Mouse (Mus musculus) embryo, embryonic 10.5 days (tissue): Measurements from ENCODE around the gene Bpifa6.
"Not testable (repeated sequence)": the region's sequence is repeated elsewhere in the genome, so short reads cannot be mapped to it uniquely, and the experiment has no call there.

ENCODE experiments used
- DNase-seq: peaks from one replicate; pipeline ENCODE4 v3.0.0-alpha.2; 2015; ENCODE audit warnings: low spot score

Gene Bpifa6

GRCm38 (mm10) chr2:153974582-153974981 is at the start of gene Bpifa6:
Bpifa6 (plus strand) TSS chr2:153974945.
- DNase-seq, result no peak

GRCm38 (mm10) chr2:153929871-153930413 is 44.8 kb upstream of the Bpifa6 start:
- DNase-seq, result peak; percentile 73

GRCm38 (mm10) chr2:153931125-153931524 is 43.6 kb upstream of the Bpifa6 start:
- DNase-seq, result peak; percentile 3

GRCm38 (mm10) chr2:153933311-153933710 is 41.4 kb upstream of the Bpifa6 start:
- DNase-seq, result no peak

- no peak for DNase-seq
These were observed 39.4 kb upstream of the Bpifa6 start for GRCm38 (mm10) chr2:153935348-153935747.

- DNase-seq, result no peak
These were observed 36.9 kb upstream of the Bpifa6 start, which contains the start of gene Bpifb4 for GRCm38 (mm10) chr2:153937843-153938242. Bpifb4 (plus strand) TSS chr2:153938212.

- DNase-seq, result peak; percentile 77
These were observed 31.2 kb upstream of the Bpifa6 start for GRCm38 (mm10) chr2:153943537-153943936.

- DNase-seq, result no peak
These were observed 30.2 kb upstream of the Bpifa6 start for GRCm38 (mm10) chr2:153944567-153944966.

- DNase-seq, result peak; percentile 87
These were observed 21.8 kb upstream of the Bpifa6 start for GRCm38 (mm10) chr2:153952897-153953296.

- peak; percentile 87 for DNase-seq
These were observed 20.9 kb upstream of the Bpifa6 start for GRCm38 (mm10) chr2:153953836-153954235.

GRCm38 (mm10) chr2:153962821-153963331 is 11.9 kb upstream of the Bpifa6 start:
- DNase-seq, result no peak

- no peak for DNase-seq
These were observed 11.4 kb upstream of the Bpifa6 start for GRCm38 (mm10) chr2:153963334-153963733.

GRCm38 (mm10) chr2:153970221-153970620 is 4.5 kb upstream of the Bpifa6 start:
- peak; percentile 7 for DNase-seq

- peak; percentile 89 for DNase-seq
These were observed 21.0 kb downstream of the Bpifa6 start for GRCm38 (mm10) chr2:153995770-153996169.

- DNase-seq, result no peak
These were observed 25.8 kb downstream of the Bpifa6 start for GRCm38 (mm10) chr2:154000501-154000900.

GRCm38 (mm10) chr2:154001056-154001455 is 26.3 kb downstream of the Bpifa6 start:
- no peak for DNase-seq

GRCm38 (mm10) chr2:154004456-154004855 is 29.7 kb downstream of the Bpifa6 start:
- DNase-seq, result no peak

GRCm38 (mm10) chr2:154005094-154005493 is 30.3 kb downstream of the Bpifa6 start:
- DNase-seq, result no peak

- no peak for DNase-seq
These were observed 31.0 kb downstream of the Bpifa6 start for GRCm38 (mm10) chr2:154005734-154006133.

GRCm38 (mm10) chr2:154006331-154006730 is 31.6 kb downstream of the Bpifa6 start:
- DNase-seq, result peak; percentile 8

- no peak for DNase-seq
These were observed 32.6 kb downstream of the Bpifa6 start for GRCm38 (mm10) chr2:154007381-154007780.

GRCm38 (mm10) chr2:154007965-154008364 is 33.2 kb downstream of the Bpifa6 start, which contains the start of gene Bpifa2:
Bpifa2 (plus strand) TSS chr2:154008265.
- no peak for DNase-seq

GRCm38 (mm10) chr2:154017990-154018389 is 43.2 kb downstream of the Bpifa6 start:
- no peak for DNase-seq

GRCm38 (mm10) chr2:154024676-154025075 is 49.9 kb downstream of the Bpifa6 start:
- not testable (repeated sequence) for DNase-seq
